Mouse (Mus musculus): ENCODE results near the gene Ripk1. TPM values are rescaled to one million over a fixed set of nuclear protein-coding genes. Genes with fewer than 3 reads are reported as not detected.
A peak's percentile ranks its signal among the peaks of the same experiment; 100 is the strongest.
"Not testable (repeated sequence)": the region's sequence is repeated elsewhere in the genome, so short reads cannot be mapped to it uniquely, and the experiment has no call there.

Ripk1 gene
- total RNA-seq, 2 experiments from 2014 or later, result 23.6 to 31.1 TPM

DNA sequence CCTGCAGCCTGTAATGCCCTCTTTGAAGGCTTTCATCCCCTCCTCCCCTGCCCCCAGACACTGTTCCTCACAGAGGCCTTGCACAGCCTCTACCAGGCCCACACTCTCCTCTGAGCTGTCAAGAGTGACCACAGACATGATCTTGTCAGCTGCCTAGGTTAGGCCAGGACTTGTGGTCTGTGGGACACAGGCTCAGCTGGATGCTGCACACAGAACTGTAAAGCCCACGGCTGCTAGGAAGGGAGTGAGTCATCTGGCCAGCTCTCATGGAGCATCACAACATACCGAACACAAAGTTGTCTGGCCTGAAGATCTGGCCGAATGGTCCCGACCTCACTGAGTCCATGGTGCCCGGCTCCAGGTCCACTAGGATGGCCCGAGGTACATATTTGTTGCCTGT lies 73.7 kb downstream of the Ripk1 start:
- not testable (repeated sequence) for DNase-seq (ENCODE audit: low spot score in 2 of 2)

- DNase-seq (ENCODE audit: low spot score in 2 of 2), result peak; percentile 16 to 40
Measured at GRCm38 (mm10) chr13:34076561-34077491, 74.7 kb downstream of the Ripk1 start.

DNA sequence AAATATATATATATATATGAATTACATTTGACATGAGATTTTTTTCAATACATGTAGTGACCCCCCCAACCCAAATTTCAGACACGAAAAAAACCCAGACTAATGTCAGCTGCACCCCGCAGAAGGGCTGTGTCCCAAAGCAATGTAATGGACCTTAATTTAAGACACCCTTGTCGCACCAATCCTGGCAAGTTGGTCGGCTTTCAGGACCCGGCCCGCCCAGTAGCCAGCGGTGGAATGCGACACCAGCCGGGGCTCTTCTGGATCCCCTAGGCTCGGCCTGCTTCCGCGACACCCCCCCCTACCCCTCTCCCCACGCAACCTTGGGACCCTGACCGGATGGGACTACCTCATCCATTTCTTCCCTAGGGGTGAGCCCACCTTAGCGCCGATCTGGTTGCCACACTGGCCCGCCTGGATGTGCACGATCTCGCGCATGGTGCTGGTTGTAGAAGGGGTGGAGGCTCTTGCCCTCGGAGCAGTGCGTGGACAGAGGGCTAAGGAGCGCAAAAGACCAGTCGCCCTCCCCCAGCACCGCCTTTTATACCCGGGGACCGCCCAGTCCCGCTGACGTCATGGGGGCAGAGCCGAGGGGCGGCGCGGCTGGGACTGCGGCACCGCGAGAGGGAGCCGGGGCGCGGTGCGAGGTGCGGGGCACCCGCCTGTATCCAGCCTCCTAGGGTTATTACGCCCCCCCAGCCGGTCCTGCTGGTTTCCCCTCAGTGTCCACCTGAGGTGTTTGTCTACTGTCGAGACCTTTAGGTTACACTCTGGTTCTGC lies 75.5 kb downstream of the Ripk1 start, which contains the start of gene Tubb2a:
Gene Tubb2a, minus strand, starts transcription at position 516 of the 780 bp plus-strand sequence.
- DNase-seq (ENCODE audit: low spot score in 2 of 2), result peak; percentile 95 to 96

- DNase-seq (ENCODE audit: low spot score in 2 of 2), result no peak
Measured at GRCm38 (mm10) chr13:34078500-34079280, 76.5 kb downstream of the Ripk1 start.

DNA sequence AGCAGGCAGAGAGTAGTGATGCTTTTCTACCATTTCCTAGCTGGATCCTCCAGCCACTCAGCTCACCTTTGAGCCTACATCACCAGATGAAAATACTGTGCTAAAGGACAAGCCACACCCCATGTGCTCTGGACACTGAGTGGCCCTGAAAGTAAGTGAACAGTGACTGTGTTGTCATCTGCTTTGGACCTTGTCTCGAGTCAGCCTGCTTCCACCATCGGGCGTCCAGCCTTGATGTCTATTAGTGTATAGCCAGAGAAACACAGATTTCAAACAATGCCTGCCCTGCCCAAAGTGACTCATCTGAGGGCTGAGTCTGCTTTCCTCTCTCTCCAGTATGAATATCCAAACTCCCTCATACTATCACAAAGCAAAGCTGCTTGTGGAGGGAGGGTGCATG lies 77.6 kb downstream of the Ripk1 start:
- no peak for DNase-seq (ENCODE audit: low spot score in 2 of 2)

DNA sequence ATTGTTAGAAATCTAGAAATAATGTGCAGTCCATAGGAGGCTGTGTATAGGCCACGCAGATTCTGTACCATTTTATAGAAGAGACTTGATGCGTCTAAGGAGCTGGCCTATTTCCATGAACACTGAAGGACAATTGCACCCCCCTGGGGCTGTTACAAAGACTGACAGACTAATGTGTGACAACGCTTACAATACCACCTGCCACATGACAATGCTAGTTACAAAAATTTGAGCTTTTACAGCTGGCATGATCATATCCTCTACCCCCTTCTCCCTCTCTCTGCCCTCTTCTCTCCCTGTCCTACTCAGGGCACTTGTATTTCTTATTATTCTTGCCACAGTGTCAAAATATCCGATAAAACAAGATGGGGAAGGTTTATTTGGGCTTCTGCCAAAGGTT lies 79.8 kb downstream of the Ripk1 start:
- DNase-seq (ENCODE audit: low spot score in 2 of 2), result no peak

GRCm38 (mm10) chr13:34084026-34084750 lies 82.0 kb downstream of the Ripk1 start:
- no peak for DNase-seq (ENCODE audit: low spot score in 2 of 2)

Other genes with a start within 250 kb of the Ripk1 start
- gene Serpinb6e, start 159.0 kb upstream of the Ripk1 start, total RNA-seq (2021), result not detected
- gene Serpinb6c, start 96.7 kb upstream of the Ripk1 start, total RNA-seq (2021), result under 1 TPM; 0.45 to 0.60 TPM
- gene Nqo2, start 37.7 kb upstream of the Ripk1 start, total RNA-seq (2021), result 10 to 100 TPM; 28.6 to 51.8 TPM
- gene Serpinb6a, start 431 bp downstream of the Ripk1 start, total RNA-seq (2021), result 100 to 1,000 TPM; 279 to 624 TPM
- 10 to 100 TPM; 81.0 to 98.3 TPM for gene Bphl, start 35.2 kb downstream of the Ripk1 start, total RNA-seq (2021)
- gene Tubb2a, start 75.6 kb downstream of the Ripk1 start, total RNA-seq (2021), result 10 to 100 TPM; 35.1 to 85.9 TPM
- 1 to 10 TPM; 1.0 to 2.9 TPM for gene Tubb2b, start 128.1 kb downstream of the Ripk1 start, total RNA-seq (2021)
- 10 to 100 TPM; 30.3 to 35.0 TPM for gene Psmg4, start 160.6 kb downstream of the Ripk1 start, total RNA-seq (2021)